Comparison of ENCODE assay signal across 13 mouse cellular contexts in the genomic region with DNA sequence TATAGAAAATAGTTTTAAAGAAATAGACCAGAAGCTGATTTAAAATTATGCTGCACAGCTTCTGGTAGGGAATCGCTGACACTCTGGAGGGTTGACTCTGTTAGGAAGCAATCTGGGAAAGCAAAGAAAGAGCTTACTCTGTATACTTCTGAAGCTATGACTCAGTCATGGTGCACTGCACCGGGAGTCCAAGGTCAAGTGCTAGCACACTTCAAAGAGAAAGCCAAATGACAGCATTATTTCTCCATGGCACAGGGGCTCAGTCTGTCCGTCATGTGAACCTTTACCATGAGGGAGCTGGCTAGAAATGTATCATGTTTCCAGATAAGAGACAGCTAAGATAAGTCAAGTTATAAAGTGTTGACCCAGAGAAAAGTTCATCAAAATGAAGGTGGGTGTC.
"Had no signal": no experiment of that assay in that cellular context is flagged by ENCODE, and none has a peak within 500 bp of the region (broad histone marks: within the 10 kb centered on the region; RNA-seq: fewer than 3 reads in every experiment).

No protein-coding gene starts in this region.

- H3K9me3 ChIP-seq: limb, embryonic 15.5 days; liver, embryonic 12.5 days; midbrain, embryonic 13.5 days; neural tube, embryonic 15.5 days had no signal

- DNase-seq: kidney, postnatal 14 days; layer of hippocampus, adult 9-11 months; layer of hippocampus, postnatal 36 days; lung, embryonic 14.5 days; lung, postnatal 14 days; right cerebral cortex, adult 18-20 months; right cerebral cortex, postnatal 25 days; thymus, postnatal 36 days had no signal

- H3K4me2 ChIP-seq: limb, embryonic 15.5 days; liver, embryonic 12.5 days; lung, embryonic 14.5 days; midbrain, embryonic 13.5 days; neural tube, embryonic 15.5 days had no signal

- H3K9ac ChIP-seq: limb, embryonic 15.5 days; liver, embryonic 12.5 days; lung, embryonic 14.5 days; midbrain, embryonic 13.5 days; neural tube, embryonic 15.5 days had no signal

- H3K36me3 ChIP-seq: limb, embryonic 15.5 days; liver, embryonic 12.5 days; midbrain, embryonic 13.5 days; neural tube, embryonic 15.5 days had no signal

- H3K27me3 ChIP-seq: limb, embryonic 15.5 days; liver, embryonic 12.5 days; midbrain, embryonic 13.5 days; neural tube, embryonic 15.5 days had no signal

- H3K4me3 ChIP-seq: limb, embryonic 15.5 days; liver, embryonic 12.5 days; midbrain, embryonic 13.5 days; myocyte; neural tube, embryonic 15.5 days had no signal

- H3K4me1 ChIP-seq: limb, embryonic 15.5 days; liver, embryonic 12.5 days; midbrain, embryonic 13.5 days; neural tube, embryonic 15.5 days had no signal

- H3K27ac ChIP-seq: limb, embryonic 15.5 days; liver, embryonic 12.5 days; midbrain, embryonic 13.5 days; neural tube, embryonic 15.5 days had no signal

- ATAC-seq: liver, embryonic 12.5 days; midbrain, embryonic 13.5 days had no signal
